Mouse (Mus musculus) liver, embryonic 13.5 days (tissue): ENCODE results near the gene Rnf113a1. TPM values are rescaled to one million over a fixed set of nuclear protein-coding genes. Genes with fewer than 3 reads are reported as not detected.
A peak's percentile ranks its signal among the peaks of the same experiment; 100 is the strongest.
"Not testable (repeated sequence)": the region's sequence is repeated elsewhere in the genome, so short reads cannot be mapped to it uniquely, and the experiment has no call there.

ENCODE experiments used
- ATAC-seq: fragments of 200-750 bp; cut with Nextera tagmentation; 2 replicates; pipeline ENCODE4 v1.8.0; 2017; ENCODE audit warnings: low read depth, mild to moderate bottlenecking, moderate number of reproducible peaks, moderate library complexity
- DNase-seq: peaks from one replicate; pipeline ENCODE4 v3.0.0; 2022
- H3K27ac ChIP-seq: fragments of 300-500 bp; sonication (generic); 2 replicates; pipeline ENCODE4 v1.5.1; 2015; ENCODE audit warnings: moderate library complexity, mild to moderate bottlenecking, inconsistent platforms
- H3K27me3 ChIP-seq: fragments of 300-500 bp; sonication (generic); 2 replicates; pipeline ENCODE4 v1.6.1; 2015; ENCODE audit warnings: mild to moderate bottlenecking, inconsistent platforms
- H3K36me3 ChIP-seq: fragments of 300-500 bp; sonication (generic); 2 replicates; pipeline ENCODE4 v1.6.1; 2015; ENCODE audit warnings: mild to moderate bottlenecking, inconsistent platforms
- H3K4me1 ChIP-seq: fragments of 300-500 bp; sonication (generic); replicated peaks from 2 replicates; pipeline ENCODE4 v1.6.1; 2015; ENCODE audit warnings: inconsistent platforms
- H3K4me2 ChIP-seq: fragments of 300-500 bp; sonication (generic); 2 replicates; pipeline ENCODE4 v1.6.1; 2015; ENCODE audit warnings: inconsistent platforms, mild to moderate bottlenecking, moderate library complexity
- H3K4me3 ChIP-seq: fragments of 300-500 bp; sonication (generic); replicated peaks from 2 replicates; pipeline ENCODE4 v1.5.1; 2015; ENCODE audit warnings: mild to moderate bottlenecking, inconsistent platforms
- H3K9ac ChIP-seq: fragments of 300-500 bp; sonication (generic); 2 replicates; pipeline ENCODE4 v1.6.1; 2015; ENCODE audit warnings: mild to moderate bottlenecking, inconsistent platforms
- H3K9me3 ChIP-seq: fragments of 300-500 bp; sonication (generic); replicated peaks from 2 replicates; pipeline ENCODE4 v1.6.1; 2016; ENCODE audit warnings: inconsistent platforms
- WGBS: fragments of 180-500 bp; shearing (Covaris S2); methylation state at CpG from one replicate; pipeline ENCODE4 v1.1.7; 2015; ENCODE audit not compliant: insufficient replicate concordance; 5-methylcytosine and 5-hydroxymethylcytosine counted together
- polyA plus RNA-seq: library from polyadenylated mRNA; unstranded; fragments of >200 nt; fragmentation: Nextera tagmentation; extraction: Ambion mirVana; gene quantifications from 2 replicates; pipeline ENCODE4 v1.2.1, GENCODE M21; 2015

The Rnf113a1 gene
- polyA plus RNA-seq, 1 experiment from 2014 or later = 3.6 TPM

GRCm38 (mm10) chrX:37191744-37192379, 817 bp downstream of the Rnf113a1 start:
- H3K27ac ChIP-seq = no peak overlapping the region
- WGBS = 20% methylated on average over 28 of the region's 28 CpGs
- H3K27me3 ChIP-seq = no peaks in the 10 kb centered on the region
- H3K9me3 ChIP-seq = no peaks in the 10 kb centered on the region
- H3K4me1 ChIP-seq = peaks cover 8% of the 10 kb centered on the region
- H3K4me3 ChIP-seq = peak overlapping the region; percentile 70
- DNase-seq (peak; percentile 3), ATAC-seq (0 out of 2 replicates have a peak, but pooled peaks have one; percentile 17)
- H3K36me3 ChIP-seq = peaks cover 2% of the 10 kb centered on the region; the same call in 1 of the 2 replicates
- H3K9ac ChIP-seq = peak overlapping the region; percentile 75
- peak overlapping the region; percentile 75 for H3K4me2 ChIP-seq

DNA sequence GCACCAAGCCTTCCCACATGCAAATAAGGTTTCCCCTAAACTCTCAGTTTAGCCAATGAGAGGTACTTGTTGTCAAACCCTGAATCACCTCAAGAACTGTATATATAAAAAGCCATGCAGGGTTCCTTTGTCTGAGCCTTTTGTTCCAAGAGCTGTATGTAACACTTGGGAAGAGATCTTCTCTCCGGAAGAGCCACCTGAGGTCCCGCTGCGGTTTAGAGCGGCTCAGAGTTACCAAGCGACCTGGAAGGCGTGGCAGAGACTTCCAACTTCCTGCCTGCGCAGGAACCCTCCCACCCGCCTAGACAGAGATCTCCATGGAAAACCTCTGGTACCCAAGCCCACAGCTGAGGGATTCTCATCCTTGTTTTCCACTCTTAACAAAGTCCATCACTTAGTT, 7.6 kb downstream of the Rnf113a1 start:
- WGBS = 49% methylated on average over 8 of the region's 8 CpGs
- ATAC-seq = no peak

GRCm38 (mm10) chrX:37210941-37211340, 19.9 kb downstream of the Rnf113a1 start, which contains the start of gene Gm9:
TSS of gene Gm9 (minus strand) at chrX:37211041.
- Histone ChIP-seq H3K4me2 (no peak within 1 kb of the TSS), H3K9me3 (no peaks in the 10 kb centered on the region), H3K4me1 (no peaks in the 10 kb centered on the region), H3K27ac (no peak within 1 kb of the TSS), H3K27me3 (no peaks in the 10 kb centered on the region), H3K4me3 (no peak within 1 kb of the TSS), H3K9ac (no peak within 1 kb of the TSS), H3K36me3 (no peaks in the 10 kb centered on the region)
- DNase-seq = no peak
- ATAC-seq = no peak
- 73% methylated on average over 10 of the region's 10 CpGs for WGBS

More for the DNA sequence above, 7.6 kb downstream of the Rnf113a1 start:
- H3K4me1 ChIP-seq = no peaks in the 10 kb centered on the region
- H3K27me3 ChIP-seq = no peaks in the 10 kb centered on the region
- H3K9ac ChIP-seq = no peak overlapping the region
- H3K36me3 ChIP-seq = no peaks in the 10 kb centered on the region
- H3K4me2 ChIP-seq = no peak overlapping the region
- DNase-seq = no peak
- H3K27ac ChIP-seq = no peak overlapping the region
- H3K9me3 ChIP-seq = no peaks in the 10 kb centered on the region
- no peak overlapping the region for H3K4me3 ChIP-seq

DNA sequence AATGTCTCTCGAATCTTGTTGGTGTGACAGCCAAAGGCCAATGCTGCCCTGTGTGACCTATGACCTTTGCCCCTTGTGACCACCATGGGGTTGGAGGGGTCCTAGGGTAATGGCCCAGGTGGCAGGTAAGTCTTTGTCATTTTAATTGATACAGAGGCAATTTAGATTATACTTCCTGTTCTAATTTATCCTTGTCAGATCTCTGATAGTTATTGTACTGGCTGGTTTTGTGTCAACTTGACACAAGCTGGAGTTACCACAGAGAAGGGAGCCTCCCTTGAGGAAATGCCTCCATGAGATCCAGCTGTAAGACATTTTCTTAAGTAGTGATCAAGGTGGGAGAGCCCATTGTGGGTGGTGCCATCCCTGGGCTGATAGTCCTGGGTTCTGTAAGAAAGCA, 31.1 kb downstream of the Rnf113a1 start, which contains the start of gene Rhox1:
Gene Rhox1 (minus strand): TSS at position 101 of the 400 bp plus-strand sequence.
- ATAC-seq, H3K9ac ChIP-seq, H3K27ac ChIP-seq, DNase-seq, H3K4me2 ChIP-seq, H3K4me1 ChIP-seq, H3K36me3 ChIP-seq, H3K27me3 ChIP-seq, H3K4me3 ChIP-seq, H3K9me3 ChIP-seq: not testable (repeated sequence)
- 40% methylated on average over 1 of the region's 1 CpGs for WGBS

Other genes starting within 250 kb of the Rnf113a1 start
- gene Sept6, start 199.5 kb upstream of the Rnf113a1 start, polyA plus RNA-seq = 5.0 and 5.9 TPM in 2 replicates
- gene Sowahd, start 142.4 kb upstream of the Rnf113a1 start, polyA plus RNA-seq = 0.14 TPM in 1 of 2 replicates, not detected in the other
- gene Rpl39, start 105.8 kb upstream of the Rnf113a1 start, polyA plus RNA-seq = 514 and 551 TPM in 2 replicates
- gene Upf3b, start 80.9 kb upstream of the Rnf113a1 start, polyA plus RNA-seq = 13.0 and 14.7 TPM in 2 replicates
- 6.8 and 9.8 TPM in 2 replicates for gene Nkap, start 64.5 kb upstream of the Rnf113a1 start, polyA plus RNA-seq
- gene Akap14, start 22.4 kb upstream of the Rnf113a1 start, polyA plus RNA-seq = not detected in 2 replicates
- 227 and 254 TPM in 2 replicates for gene Ndufa1, start 82 bp upstream of the Rnf113a1 start, polyA plus RNA-seq
- not detected in 2 replicates for gene Gm9, start 19.8 kb downstream of the Rnf113a1 start, polyA plus RNA-seq
- gene Rhox1, start 31.0 kb downstream of the Rnf113a1 start, polyA plus RNA-seq = not detected in 2 replicates
- not detected in 2 replicates for gene Rhox2a, start 53.7 kb downstream of the Rnf113a1 start, polyA plus RNA-seq
- not detected in 2 replicates for gene Rhox3a, start 58.7 kb downstream of the Rnf113a1 start, polyA plus RNA-seq
- not detected in 2 replicates for gene Rhox4a, start 74.1 kb downstream of the Rnf113a1 start, polyA plus RNA-seq
- gene Rhox3a2, start 188.8 kb downstream of the Rnf113a1 start, polyA plus RNA-seq = not detected in 2 replicates
- not detected in 2 replicates for gene Rhox4a2, start 199.6 kb downstream of the Rnf113a1 start, polyA plus RNA-seq
- gene Rhox2b, start 220.8 kb downstream of the Rnf113a1 start, polyA plus RNA-seq = not detected in 2 replicates
- gene Rhox4b, start 241.2 kb downstream of the Rnf113a1 start, polyA plus RNA-seq = not detected in 2 replicates